Mouse (Mus musculus): ENCODE results near the gene Akap11. TPM values are rescaled to one million over a fixed set of nuclear protein-coding genes. Genes with fewer than 3 reads are reported as not detected.

Gene Akap11
- polyA plus RNA-seq, 1 experiment from 2014 or later: 32.4 TPM

GRCm38 (mm10) chr14:78474058-78474457 is 62.5 kb downstream of the Akap11 start:
- Histone ChIP-seq H3K4me2 (no peak overlapping the region), H3K27me3 (replicated peaks) (no peaks in the 10 kb centered on the region), H3K36me3 (no peaks in the 10 kb centered on the region), H3K27ac (replicated peaks) (no peak overlapping the region), H3K4me1 (no peaks in the 10 kb centered on the region), H3K9me3 (replicated peaks) (no peaks in the 10 kb centered on the region), H3K4me3 (replicated peaks) (no peak overlapping the region), H3K9ac (replicated peaks) (no peak overlapping the region)
- ATAC-seq (ENCODE audit: low FRiP score): no peak
- 88% methylated on average over 3 of the region's 3 CpGs for WGBS

GRCm38 (mm10) chr14:78470714-78471113 is 65.9 kb downstream of the Akap11 start:
- no peaks in the 10 kb centered on the region for H3K4me1 ChIP-seq
- no peaks in the 10 kb centered on the region for H3K36me3 ChIP-seq
- H3K4me3 ChIP-seq (replicated peaks): no peak overlapping the region
- H3K4me2 ChIP-seq: no peak overlapping the region
- H3K27ac ChIP-seq (replicated peaks): no peak overlapping the region
- H3K9me3 ChIP-seq (replicated peaks): no peaks in the 10 kb centered on the region
- no peak overlapping the region for H3K9ac ChIP-seq (replicated peaks)
- no peaks in the 10 kb centered on the region for H3K27me3 ChIP-seq (replicated peaks)
- no peak for ATAC-seq (ENCODE audit: low FRiP score)
- WGBS: 92% methylated on average over 4 of the region's 4 CpGs

GRCm38 (mm10) chr14:78468991-78469390 is 67.6 kb downstream of the Akap11 start:
- no peak for ATAC-seq (ENCODE audit: low FRiP score)
- WGBS: 82% methylated on average over 7 of the region's 7 CpGs
- H3K4me2 ChIP-seq: no peak overlapping the region
- H3K4me1 ChIP-seq: no peaks in the 10 kb centered on the region
- no peak overlapping the region for H3K27ac ChIP-seq (replicated peaks)
- no peak overlapping the region for H3K4me3 ChIP-seq (replicated peaks)
- H3K9me3 ChIP-seq (replicated peaks): no peaks in the 10 kb centered on the region
- H3K27me3 ChIP-seq (replicated peaks): no peaks in the 10 kb centered on the region
- H3K9ac ChIP-seq (replicated peaks): no peak overlapping the region
- no peaks in the 10 kb centered on the region for H3K36me3 ChIP-seq

- H3K4me2 ChIP-seq: no peak overlapping the region
- H3K4me3 ChIP-seq (replicated peaks): no peak overlapping the region
- H3K36me3 ChIP-seq: no peaks in the 10 kb centered on the region
- H3K9ac ChIP-seq (replicated peaks): no peak overlapping the region
- no peaks in the 10 kb centered on the region for H3K9me3 ChIP-seq (replicated peaks)
- H3K4me1 ChIP-seq: no peaks in the 10 kb centered on the region
- H3K27ac ChIP-seq (replicated peaks): no peak overlapping the region
- no peaks in the 10 kb centered on the region for H3K27me3 ChIP-seq (replicated peaks)
- ATAC-seq (ENCODE audit: low FRiP score): no peak
- 90% methylated on average over 4 of the region's 4 CpGs for WGBS
Observed at GRCm38 (mm10) chr14:78467994-78468393, 68.6 kb downstream of the Akap11 start.

- 87% methylated on average over 4 of the region's 4 CpGs for WGBS
- H3K4me1 ChIP-seq: no peaks in the 10 kb centered on the region
- no peak for ATAC-seq (ENCODE audit: low FRiP score)
Observed at GRCm38 (mm10) chr14:78464353-78464752, 72.3 kb downstream of the Akap11 start.

DNA sequence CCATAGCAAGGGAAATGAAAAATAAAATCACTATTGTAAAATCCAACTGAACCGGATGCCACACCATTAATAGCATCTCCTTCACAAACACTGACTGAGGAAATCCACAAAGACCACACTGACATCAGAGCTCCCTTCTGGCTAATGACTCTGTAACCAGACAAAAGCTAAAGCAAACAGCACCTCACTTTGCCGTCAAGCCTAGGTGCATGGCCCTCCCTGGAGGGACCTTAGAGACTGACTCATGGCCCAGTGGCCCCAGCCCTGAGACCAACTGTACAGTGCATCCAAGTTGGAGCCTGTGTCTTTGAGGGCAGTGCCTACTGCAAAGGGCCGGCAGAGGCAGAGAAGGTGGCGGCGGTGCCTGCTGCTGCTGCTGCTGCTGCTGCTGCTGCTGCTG is 77.5 kb downstream of the Akap11 start:
- no peak for ATAC-seq (ENCODE audit: low FRiP score)
- no peak overlapping the region for H3K27ac ChIP-seq (replicated peaks)

More at GRCm38 (mm10) chr14:78464353-78464752, 72.3 kb downstream of the Akap11 start:
- Histone ChIP-seq H3K9me3 (replicated peaks) (no peaks in the 10 kb centered on the region), H3K9ac (replicated peaks) (no peak overlapping the region), H3K27ac (replicated peaks) (no peak overlapping the region), H3K4me2 (no peak overlapping the region), H3K4me3 (replicated peaks) (no peak overlapping the region), H3K27me3 (replicated peaks) (no peaks in the 10 kb centered on the region), H3K36me3 (no peaks in the 10 kb centered on the region)

DNA sequence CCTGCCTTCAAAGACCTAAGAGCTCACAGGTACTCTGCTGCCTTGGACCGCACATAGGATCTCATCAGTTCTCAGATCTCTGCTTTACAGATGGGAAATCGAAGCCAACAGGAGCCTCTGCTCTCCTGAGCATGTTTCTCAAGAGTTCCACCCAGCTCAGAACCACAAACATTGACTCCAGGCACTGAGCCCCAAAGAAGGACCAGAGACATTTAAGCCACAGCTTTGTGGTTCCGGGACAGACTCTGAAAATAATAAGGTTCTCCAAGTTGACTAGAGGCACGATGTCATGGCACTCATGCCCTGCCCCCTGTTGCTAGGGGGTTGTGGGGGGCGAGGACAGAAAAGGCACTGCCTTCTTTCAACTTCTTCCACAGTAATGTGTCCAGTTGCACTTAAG is 77.9 kb downstream of the Akap11 start:
- Histone ChIP-seq H3K4me1 (no peaks in the 10 kb centered on the region), H3K4me2 (no peak overlapping the region)
- WGBS: 66% methylated on average over 5 of the region's 5 CpGs

More for the DNA sequence above, 77.5 kb downstream of the Akap11 start:
- H3K4me2 ChIP-seq: no peak overlapping the region
- no peaks in the 10 kb centered on the region for H3K27me3 ChIP-seq (replicated peaks)
- H3K9ac ChIP-seq (replicated peaks): no peak overlapping the region
- no peaks in the 10 kb centered on the region for H3K36me3 ChIP-seq
- H3K9me3 ChIP-seq (replicated peaks): no peaks in the 10 kb centered on the region
- H3K4me1 ChIP-seq: no peaks in the 10 kb centered on the region
- 54% methylated on average over 5 of the region's 5 CpGs for WGBS
- H3K4me3 ChIP-seq (replicated peaks): no peak overlapping the region

GRCm38 (mm10) chr14:78454970-78455369 is 81.6 kb downstream of the Akap11 start:
- no peaks in the 10 kb centered on the region for H3K9me3 ChIP-seq (replicated peaks)
- H3K4me1 ChIP-seq: no peaks in the 10 kb centered on the region
- H3K27ac ChIP-seq (replicated peaks): no peak overlapping the region
- 88% methylated on average over 5 of the region's 5 CpGs for WGBS
- H3K4me2 ChIP-seq: no peak overlapping the region
- H3K9ac ChIP-seq (replicated peaks): no peak overlapping the region
- H3K36me3 ChIP-seq: no peaks in the 10 kb centered on the region
- H3K27me3 ChIP-seq (replicated peaks): no peaks in the 10 kb centered on the region
- no peak overlapping the region for H3K4me3 ChIP-seq (replicated peaks)
- no peak for ATAC-seq (ENCODE audit: low FRiP score)

More for the DNA sequence above, 77.9 kb downstream of the Akap11 start:
- no peaks in the 10 kb centered on the region for H3K27me3 ChIP-seq (replicated peaks)
- H3K9ac ChIP-seq (replicated peaks): no peak overlapping the region
- H3K4me3 ChIP-seq (replicated peaks): no peak overlapping the region
- H3K27ac ChIP-seq (replicated peaks): no peak overlapping the region
- no peak for ATAC-seq (ENCODE audit: low FRiP score)
- H3K36me3 ChIP-seq: no peaks in the 10 kb centered on the region
- no peaks in the 10 kb centered on the region for H3K9me3 ChIP-seq (replicated peaks)

GRCm38 (mm10) chr14:78448807-78449406 is 87.7 kb downstream of the Akap11 start:
- no peaks in the 10 kb centered on the region for H3K4me1 ChIP-seq
- no peaks in the 10 kb centered on the region for H3K9me3 ChIP-seq (replicated peaks)
- no peak overlapping the region for H3K27ac ChIP-seq (replicated peaks)
- no peak overlapping the region for H3K9ac ChIP-seq (replicated peaks)
- no peaks in the 10 kb centered on the region for H3K27me3 ChIP-seq (replicated peaks)
- no peak overlapping the region for H3K4me3 ChIP-seq (replicated peaks)
- ATAC-seq (ENCODE audit: low FRiP score): no peak
- no peak overlapping the region for H3K4me2 ChIP-seq
- WGBS: 88% methylated on average over 11 of the region's 11 CpGs
- H3K36me3 ChIP-seq: no peaks in the 10 kb centered on the region

DNA sequence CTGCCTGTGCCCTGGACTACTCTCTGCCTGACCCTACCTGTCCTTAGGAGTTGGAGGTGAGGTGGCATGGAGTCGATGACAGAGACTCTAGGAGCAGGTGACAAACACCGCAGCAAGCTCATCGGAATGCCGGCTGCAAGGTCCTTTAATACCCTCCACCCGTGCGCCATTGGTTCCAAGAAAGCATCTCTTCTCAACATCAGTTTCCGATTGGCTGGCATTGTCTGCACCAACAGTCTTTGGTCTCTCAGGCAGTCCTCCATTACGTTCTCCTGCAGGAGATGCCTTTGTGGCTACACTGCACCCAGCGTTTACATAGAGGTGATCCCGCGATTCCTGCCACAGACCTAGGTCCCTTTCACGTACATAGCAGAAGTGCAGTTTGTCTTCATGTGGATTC is 88.6 kb downstream of the Akap11 start:
- Histone ChIP-seq H3K27ac (replicated peaks) (no peak overlapping the region), H3K4me3 (replicated peaks) (no peak overlapping the region), H3K9me3 (replicated peaks) (no peaks in the 10 kb centered on the region), H3K4me2 (no peak overlapping the region), H3K4me1 (no peaks in the 10 kb centered on the region), H3K36me3 (no peaks in the 10 kb centered on the region), H3K27me3 (replicated peaks) (no peaks in the 10 kb centered on the region), H3K9ac (replicated peaks) (no peak overlapping the region)
- ATAC-seq (ENCODE audit: low FRiP score): no peak
- WGBS: 91% methylated on average over 12 of the region's 12 CpGs

GRCm38 (mm10) chr14:78447542-78447941 is 89.1 kb downstream of the Akap11 start:
- ATAC-seq (ENCODE audit: low FRiP score): no peak
- H3K36me3 ChIP-seq: no peaks in the 10 kb centered on the region
- H3K27ac ChIP-seq (replicated peaks): no peak overlapping the region
- H3K9ac ChIP-seq (replicated peaks): no peak overlapping the region
- no peak overlapping the region for H3K4me3 ChIP-seq (replicated peaks)
- H3K27me3 ChIP-seq (replicated peaks): no peaks in the 10 kb centered on the region
- WGBS: 84% methylated on average over 3 of the region's 3 CpGs
- no peaks in the 10 kb centered on the region for H3K4me1 ChIP-seq
- H3K9me3 ChIP-seq (replicated peaks): no peaks in the 10 kb centered on the region
- no peak overlapping the region for H3K4me2 ChIP-seq
